Mouse (Mus musculus) spleen, postnatal 10 days (tissue): ENCODE results near the gene Drap1.

ENCODE experiments used
- DNase-seq, 2 experiments: peaks; one replicate each; pipeline ENCODE4 v3.0.0; 2021 to 2022; ENCODE audit warnings: low spot score in 2 of 2

The Drap1 gene

DNA sequence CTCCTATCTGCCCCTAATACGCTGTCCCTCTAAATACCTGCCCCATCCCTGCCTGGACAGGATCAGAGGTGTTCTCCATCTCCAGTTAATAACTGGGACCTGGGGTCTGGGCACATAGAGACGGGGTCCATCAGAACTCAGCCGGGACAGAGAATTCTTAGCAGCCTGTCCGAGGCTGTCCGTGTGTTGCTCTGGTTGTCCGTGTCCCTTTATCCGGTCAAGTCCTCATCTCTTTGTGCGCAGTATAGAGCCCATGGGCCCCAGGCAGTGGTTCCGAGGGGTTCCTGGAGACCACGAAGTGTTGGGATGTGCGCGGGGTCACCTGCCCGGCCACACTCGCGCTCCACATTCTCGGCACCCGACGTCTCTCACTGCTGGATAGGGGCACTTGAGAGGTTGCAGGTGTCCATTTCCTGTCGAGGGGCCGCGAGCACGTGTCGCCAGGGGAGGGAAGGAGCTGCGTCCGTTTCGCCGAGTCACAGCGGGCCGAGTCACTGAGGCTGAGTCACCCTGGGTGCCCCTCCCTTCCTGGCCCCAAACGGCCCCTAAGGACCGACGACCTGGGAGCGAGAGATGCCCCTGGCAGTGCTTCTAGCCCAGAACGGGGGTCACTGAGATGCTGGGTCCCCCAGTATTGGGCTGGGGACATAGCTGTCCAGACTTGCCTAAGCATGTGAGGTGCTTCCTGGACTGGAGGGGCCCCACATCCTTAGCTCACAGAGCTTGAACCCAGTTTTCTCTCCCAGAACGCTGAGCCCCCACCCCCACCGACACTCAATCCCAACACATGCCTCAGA, 23.8 kb upstream of the Drap1 start:
- DNase-seq: peak in 1 of 2 experiments; percentile 56

DNA sequence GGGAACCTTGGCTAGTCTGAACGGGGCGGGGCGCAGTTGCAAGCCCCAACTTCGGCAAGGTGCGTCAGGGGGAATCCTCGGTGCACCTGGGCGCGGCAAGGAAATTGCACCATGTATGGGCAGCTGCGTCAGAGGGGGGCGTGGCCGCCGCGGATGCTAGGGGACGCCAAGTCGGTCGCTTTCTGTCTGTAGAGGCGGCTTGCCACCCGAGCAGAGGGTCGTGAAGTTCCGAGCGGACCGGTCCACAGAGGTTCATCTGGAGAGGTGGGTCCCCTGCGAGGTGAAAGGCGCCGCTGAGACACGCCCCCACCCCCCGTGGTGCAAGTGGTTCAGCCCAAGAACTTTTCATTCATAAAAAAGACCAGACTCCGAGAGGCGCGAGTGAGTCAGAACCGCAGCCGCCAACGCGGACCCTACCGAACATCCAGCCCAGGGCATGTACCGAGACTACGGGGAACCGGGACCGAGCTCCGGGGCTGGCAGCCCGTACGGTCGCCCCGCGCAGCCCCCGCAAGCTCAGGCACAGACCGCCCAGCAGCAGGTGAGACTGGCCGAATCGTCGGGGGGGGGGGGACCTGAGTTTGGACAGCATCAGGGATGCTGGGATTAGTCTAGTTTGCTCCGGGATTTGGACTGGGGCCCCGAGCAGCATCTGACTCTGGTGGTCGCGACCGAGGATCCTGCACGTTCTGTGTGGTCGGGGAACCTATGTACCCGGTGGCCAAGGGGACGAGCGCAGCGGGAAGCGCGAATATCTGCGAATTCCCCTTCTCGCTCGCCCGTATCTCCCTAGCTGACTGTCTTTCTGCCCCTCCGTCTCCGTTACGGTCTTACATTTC, 23.0 kb upstream of the Drap1 start, which contains the start of gene Fosl1:
Fosl1 (plus strand) TSS at position 33 of the 839 bp plus-strand sequence.
- DNase-seq: peak; percentile 60 to 84

DNA sequence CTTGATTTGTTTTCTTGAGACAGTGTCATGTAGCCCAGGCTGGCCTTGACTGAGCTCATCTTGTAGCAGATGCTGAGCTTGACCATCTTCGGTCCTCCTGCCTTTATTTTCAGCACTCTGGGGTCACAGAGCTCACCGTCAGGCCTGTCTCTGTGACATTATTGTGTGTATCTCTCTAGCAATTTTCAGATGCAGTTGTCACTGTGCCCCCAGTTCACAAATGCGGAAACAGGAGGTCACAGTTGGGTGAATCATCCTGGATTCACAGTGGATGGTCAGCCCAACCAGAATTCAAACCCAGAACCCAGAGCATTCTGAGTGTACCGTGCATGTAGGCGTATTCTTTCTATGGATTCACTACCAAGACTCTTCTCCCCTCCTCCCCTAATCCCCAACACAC, 21.0 kb upstream of the Drap1 start:
- no peak for DNase-seq

DNA sequence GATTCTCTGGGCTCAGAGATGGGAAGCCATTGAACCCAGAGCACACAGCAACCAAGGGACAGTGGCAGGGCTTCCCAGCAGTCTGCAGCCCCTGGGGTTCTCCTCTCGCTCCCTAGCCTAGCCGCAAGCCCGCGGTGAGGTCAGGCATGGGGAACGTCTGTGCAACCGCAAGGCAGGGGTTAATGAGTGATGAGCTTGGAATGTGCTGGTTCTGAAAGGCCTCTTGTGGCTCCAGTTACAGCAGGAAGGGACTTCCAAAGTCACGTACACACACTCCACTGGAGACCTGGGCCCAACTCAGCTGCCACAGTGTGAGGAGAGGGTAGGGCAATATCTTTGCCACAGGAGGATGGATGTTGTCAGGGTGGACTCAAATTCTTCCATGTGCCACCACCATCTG, 20.2 kb upstream of the Drap1 start:
- no peak for DNase-seq

DNA sequence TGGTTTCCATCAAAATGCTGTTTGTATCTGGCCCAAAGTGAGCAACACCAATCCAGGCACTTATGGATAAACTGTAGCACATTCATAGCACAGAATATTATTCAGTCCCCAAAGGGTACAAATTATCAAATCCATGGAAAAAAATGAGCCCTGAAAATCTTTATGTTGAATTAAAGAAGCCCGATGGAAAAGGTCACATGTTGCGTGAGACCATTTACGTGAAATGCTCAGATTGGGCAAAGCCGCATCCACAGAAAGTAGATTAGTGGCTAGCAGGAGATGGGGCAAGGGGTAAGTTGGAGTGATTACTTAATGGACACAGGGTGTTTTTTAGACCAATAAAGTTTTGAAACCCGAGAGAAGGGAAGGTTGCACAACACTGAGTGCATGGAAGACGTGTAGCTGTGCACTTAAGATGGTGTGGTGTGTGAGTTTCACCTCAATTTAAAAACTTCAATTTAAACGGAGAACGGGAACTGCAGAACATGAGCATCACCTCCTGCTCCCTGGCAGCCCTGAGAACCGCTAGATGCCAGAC, 19.7 kb upstream of the Drap1 start:
- no peak for DNase-seq

DNA sequence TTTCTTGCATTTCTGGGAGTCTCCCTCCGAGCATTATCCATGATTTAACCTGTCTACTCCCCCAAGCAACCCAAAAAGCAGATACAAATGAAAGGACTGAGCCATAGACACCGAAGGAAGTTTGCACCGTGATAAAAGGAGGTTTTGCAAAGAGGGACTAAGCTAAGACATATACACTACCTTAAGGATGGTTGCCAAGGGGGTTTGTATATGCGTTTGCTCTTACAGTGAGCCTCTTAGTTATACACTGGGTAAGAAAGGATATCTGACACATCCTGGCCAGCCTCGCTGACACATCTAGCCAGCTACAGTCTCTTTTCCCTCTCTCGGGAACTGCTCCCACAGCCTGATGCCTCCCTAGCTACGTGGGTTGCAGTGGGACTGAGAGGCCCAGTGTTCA, 9.2 kb upstream of the Drap1 start:
- DNase-seq: no peak

DNA sequence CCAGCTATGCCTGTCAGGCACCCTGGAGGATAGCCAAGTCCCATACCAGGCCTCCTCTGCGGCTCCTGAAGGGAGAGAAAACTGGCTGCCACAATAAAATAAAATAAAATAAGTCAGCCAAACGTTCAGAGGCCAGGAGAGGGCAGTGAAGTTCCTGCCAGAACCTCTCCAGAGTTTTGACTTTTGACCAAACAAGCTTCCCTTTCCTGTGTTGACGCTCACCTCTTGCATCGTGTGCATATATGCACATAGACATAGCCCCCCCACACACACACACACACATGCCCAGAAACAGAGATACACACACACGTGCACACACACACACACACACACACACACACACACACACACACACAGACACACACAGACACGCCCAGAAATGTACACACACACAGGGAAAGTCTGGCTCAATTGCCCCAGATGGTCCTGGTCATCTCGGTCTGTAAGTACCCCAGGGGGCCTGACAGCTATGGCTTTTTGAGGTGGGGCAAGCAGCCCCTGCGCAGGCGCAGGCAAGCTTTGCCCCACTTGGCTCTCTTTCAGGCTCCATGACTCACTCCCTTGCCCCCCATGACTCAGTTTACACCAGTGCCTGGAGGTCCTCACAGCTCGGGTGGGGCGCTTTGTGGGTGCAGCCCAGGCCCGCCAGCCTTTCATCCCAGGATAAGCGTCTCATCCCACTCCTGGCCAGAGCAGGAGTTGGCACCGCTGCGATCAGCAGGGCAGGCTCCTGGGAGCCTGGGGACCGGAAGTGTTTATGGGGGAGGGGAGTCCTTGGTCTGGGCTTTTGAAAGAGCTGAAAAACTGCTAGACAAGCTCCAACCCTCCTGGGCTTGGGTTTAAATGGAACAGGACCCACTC, 8.4 kb upstream of the Drap1 start:
- peak in 1 of 2 experiments; percentile 54 for DNase-seq

DNA sequence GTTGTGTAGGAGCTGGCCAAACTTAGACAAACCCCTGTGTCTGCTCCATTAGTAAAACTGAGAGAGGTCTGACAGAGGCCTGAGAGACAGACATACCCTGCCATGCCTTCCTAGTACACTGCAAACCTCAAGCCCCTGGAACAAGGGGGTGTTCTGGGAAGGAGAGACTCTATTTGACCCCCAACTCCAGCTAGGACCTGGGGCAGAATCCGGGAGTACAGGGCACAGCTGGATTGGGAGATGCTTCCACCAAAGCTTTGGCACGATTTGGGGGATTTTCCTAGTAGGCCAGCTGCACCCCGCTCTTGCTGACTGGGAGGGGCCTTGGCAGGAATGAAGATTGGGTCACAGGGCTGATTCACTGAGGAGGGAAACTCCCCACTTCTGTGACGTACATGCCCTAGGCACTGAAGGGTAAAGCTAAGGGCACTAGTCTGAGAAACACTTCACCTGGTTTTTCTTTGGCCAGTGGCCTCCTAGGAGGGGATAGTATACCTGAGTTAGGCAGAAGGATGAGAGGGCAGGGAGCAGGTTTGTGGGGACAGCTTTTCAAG, 7.2 kb upstream of the Drap1 start:
- no peak for DNase-seq

DNA sequence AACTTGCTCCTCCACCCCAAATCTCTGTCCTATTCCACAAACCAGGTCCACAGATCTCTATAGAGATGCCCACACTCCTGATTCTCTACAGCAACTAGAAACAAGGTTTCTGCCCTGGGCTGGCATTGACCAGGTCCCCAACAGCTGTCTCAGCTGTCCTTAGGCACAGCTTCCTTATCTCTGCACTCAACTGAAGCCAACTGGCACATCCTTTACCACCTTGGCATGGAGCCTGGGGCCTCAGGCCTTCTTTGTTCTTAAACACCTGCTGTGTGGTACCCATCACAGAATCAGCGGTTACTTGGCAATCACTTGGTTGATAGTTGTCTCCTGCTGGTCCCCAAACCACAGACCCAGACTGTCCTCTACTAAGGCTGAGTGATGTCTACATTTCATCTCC, 5.6 kb upstream of the Drap1 start:
- no peak for DNase-seq

DNA sequence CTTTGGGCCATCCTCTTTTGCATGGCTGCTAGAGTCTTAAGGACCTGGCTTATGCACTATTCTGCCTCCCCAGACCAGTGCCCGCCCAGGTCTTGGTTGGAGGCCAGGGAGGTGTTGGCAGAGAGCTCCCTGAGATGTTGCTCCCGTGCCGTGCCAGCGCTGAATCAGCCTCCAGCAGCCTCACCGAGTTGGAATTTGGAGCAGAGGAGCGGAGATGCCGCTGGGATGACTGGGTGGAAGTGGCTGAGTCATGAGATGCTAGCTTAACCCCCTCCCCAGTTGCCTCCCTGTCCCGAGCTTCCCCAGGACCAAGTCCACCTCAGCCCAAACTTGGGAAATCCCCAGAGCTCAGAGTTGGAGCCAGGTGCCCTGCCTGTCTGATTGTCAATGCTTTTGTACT, 5.0 kb upstream of the Drap1 start:
- DNase-seq: no peak

DNA sequence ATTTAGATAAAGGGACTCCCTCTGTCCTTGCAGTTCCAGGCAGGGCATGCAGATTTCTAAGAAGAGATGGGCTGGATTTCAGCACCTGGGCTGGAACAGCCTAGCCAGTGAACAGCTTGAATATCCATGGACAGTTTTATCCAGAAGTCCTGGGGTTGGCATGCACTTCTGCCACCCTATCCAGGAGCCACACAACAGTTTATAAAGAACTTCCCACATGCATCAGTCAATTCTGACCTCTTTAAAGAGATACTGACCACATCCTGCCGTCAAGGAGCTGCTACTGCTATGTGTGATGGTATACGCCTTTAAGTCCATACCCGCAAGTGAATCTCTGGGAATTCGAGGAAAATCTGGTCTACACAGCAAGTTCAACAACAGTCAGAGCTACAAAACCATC, 4.4 kb upstream of the Drap1 start:
- no peak for DNase-seq

DNA sequence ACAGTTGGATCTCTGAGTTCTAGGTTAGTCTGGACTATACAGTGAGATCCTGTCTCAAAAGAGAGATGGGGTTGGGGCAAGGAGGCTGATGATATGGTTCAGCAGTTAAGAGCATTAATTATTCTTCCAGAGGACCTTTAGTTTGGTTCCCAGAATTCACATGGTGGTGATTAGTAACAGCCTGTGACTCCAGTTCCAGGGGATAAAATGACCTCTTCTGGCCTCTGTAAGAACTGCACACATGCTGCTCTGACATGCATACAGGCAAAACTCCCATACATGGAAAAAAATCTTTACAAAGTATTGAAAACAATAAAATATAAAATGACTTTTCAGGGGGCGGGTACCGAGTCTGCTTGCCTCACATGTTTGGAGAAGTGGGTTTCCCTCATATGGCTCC, 3.3 kb upstream of the Drap1 start:
- peak in 1 of 2 experiments; percentile 46 for DNase-seq

DNA sequence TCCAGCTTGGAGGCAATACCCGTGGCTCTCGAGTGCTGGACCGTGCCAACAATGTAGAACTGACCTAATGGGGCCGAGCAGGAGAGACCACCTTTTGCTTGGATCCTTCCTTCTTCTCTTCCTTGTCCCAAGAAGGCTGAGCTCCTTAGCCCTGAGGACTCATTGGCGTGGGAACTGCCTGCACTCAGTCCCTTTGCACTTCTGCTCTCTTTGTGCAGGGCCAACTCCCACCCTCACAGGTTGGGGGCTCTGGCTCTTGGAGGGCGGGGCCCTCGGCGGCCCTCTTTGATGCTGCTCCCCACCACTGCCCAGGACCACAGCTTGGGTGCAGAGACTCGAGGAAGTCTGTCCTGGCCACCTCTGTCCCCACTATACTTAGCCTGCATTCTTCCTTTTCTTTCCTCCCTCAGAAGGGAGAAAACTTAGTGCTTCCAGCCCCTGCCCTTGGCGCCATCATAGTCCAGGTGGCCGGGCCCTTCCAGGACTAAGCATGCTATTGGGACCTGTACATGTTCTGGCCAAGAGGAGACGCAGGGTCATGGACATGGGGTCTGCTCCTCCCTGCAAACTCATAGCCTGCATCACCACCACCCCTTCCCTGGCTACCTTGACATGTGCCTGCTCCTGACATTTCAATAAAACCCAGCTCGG, 2.0 kb upstream of the Drap1 start:
- DNase-seq: no peak

DNA sequence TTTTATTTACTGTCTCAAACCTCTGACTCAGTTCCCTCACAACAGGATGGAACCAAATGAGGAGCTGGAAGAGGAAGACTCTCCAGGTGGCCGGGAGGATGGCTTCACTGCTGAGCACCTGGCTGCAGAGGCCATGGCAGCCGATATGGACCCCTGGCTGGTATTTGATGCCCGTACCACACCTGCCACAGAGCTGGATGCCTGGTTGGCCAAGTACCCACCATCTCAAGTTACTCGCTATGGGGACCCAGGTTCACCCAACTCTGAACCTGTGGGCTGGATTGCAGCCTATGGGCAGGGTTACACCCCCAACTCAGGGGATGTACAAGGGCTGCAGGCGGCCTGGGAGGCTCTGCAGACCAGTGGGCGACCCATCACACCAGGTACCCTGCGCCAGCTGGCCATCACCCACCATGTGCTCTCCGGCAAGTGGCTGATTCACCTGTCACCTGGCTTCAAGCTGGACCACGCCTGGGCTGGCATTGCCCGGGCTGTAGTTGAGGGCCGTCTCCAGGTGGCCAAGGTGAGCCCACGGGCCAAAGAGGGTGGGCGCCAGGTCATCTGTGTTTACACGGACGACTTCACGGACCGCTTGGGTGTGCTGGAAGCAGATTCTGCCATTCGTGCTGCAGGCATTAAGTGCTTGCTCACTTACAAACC, 1.3 kb upstream of the Drap1 start:
- no peak for DNase-seq

DNA sequence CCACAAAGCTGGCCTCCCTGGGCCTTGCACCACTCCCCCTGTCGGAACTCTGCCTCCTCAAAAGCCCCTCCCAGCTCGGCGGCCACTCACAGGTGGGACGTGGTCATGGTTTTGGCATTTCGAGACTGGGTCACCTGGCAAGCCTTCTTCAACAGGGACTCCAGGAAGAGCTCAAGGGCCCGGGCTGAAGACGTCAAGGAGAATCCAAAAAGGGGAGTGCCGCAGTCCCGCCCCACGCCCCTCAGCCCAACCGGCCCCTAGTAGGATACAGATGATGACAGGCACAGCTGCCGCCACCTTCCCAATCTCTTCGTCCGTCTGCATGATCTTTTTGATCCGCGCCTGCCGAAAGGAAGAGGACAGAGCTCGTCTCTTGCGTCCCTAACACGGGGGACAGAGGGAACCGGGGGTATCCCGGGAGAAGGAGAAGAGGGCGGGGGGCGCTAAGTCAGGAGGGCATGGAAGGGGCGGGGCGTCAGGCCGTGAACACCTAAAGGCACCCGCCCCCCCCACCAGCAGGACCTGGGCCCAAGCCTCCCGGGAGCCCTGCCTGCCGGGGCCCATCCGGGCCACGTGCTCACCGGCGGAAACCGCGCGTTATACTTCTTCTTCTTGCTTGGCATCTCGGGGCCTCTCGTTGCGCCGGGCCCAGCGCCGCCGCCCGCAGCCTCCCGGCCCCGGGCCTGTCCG, 542 bp downstream of the Drap1 start:
- peak; percentile 70 to 79 for DNase-seq

DNA sequence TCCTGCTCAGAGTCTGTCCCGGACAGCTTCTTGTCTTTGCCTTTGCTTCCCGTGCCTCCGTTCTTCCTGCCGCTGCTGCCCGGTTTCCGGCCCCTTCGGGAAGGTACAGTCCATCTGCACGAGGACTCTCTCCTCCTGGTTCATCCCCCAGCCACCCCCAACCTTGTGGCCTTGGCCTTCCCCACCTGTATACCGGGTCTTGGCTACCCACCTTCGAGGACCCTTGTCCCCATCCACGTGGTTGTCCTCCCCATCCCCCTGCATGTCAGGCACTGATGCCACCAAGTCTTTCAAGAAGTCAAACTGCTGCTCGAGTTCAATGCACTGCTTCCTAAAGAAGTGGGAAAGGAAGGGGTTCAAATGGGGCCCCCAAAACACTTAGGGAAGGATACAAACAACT, 1.2 kb downstream of the Drap1 start:
- DNase-seq: no peak

DNA sequence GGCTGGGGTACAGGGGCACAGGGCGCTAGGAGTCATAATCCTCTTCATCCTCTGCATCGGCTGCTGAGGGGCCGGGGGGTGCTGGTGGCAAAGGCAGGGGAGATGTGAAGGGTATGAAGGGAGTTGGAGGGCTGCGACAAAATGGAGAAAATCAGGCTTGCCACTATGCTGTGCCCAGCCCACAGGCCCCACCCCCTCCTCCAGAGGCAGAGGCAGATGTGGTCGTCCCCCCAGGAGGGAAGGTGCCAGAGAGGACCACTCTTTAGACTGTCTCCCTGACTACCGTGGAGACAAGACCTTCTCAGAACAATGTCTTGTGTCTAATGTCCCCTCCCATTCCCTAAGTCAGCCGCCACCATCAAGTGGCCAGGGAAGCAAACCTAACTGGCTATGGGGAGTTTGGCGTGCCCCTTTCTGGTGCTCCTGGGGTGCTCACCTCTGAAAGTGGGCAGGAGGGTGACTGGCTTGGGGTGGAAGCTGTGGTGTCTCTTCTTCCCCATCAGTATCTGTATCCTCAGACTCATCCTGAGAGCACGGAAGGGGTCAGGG, 1.8 kb downstream of the Drap1 start:
- DNase-seq: no peak

DNA sequence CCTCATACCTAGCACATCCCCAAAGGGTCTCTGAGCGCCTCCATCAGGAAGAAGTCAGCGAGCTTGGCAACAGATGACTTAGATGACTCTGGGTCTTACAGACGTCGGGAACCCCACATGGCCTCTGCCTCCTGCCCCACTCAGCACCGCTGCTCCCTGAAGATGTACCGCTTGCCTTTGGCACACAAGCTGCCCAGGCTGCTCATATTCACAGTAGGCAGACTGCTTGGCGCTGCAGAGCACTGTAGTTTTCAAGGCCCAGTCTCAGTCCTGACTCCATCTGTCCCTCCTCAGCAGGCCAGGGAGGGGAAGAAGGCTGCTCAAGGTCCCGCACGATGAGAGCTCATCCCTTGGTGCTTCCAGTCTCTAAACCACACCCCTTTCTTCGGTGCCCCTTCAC, 2.5 kb downstream of the Drap1 start:
- no peak for DNase-seq

DNA sequence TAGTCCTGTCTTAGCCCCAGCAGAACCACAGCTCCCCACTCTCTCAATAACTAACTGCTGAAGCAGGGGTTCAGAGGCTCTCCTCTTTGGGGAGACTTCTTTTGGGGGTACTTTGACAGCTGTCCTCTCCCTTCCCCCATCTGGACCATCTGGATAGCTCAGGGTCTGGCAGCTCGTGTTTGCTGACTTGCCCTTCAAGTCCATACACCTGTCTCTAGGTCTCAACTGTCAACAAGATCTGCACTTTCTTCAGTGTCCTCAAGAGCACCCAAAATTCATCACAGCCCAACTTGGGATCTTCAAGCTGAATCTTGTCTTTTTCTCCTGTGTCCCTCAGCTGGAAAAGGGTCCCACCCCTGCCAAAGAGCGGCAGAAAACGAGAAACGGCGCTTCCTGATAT, 3.0 kb downstream of the Drap1 start:
- DNase-seq: no peak

DNA sequence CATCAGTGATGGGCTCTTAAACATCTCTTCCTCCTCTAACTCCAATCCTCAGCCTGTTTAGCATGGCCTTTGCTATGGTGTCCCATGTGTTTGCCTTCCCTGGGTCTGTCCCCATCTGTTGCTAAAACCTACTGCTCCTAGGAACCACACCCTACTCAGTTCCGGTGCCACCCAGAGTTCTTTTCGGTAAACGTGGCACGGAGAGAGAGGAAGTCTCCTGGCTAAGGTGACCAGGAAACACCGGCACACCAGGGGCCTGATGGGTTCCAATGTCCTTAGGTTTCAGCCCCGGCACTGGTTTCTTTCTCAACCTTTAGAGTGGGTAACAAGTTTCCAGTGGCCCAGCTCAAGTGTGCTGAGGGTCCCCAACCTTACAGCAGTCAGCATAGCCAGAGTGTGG, 4.2 kb downstream of the Drap1 start:
- no peak for DNase-seq
